ENCODE assay signal across 8 mouse cellular contexts in genomic region chr5:109844753-109845186, GRCm38 (mm10).
DNase-seq lines count a peak whose midpoint lies in the region; ATAC-seq lines count a peak whose summit lies in the region.

No protein-coding gene starts in this region.

- no peaks in the 10 kb centered on the region for H3K9me3 ChIP-seq in limb, embryonic 10.5 days (replicated peaks)
- 0 out of 2 replicates have a peak, but pooled peaks cover 5% of the 10 kb centered on the region for H3K9me3 ChIP-seq in midbrain, embryonic 10.5 days (replicated peaks)

- H3K4me1 ChIP-seq in limb, embryonic 10.5 days, result 0 out of 2 replicates have a peak, but pooled peaks cover 3% of the 10 kb centered on the region
- H3K4me1 ChIP-seq in midbrain, embryonic 10.5 days, result 0 out of 2 replicates have a peak, but pooled peaks cover 5% of the 10 kb centered on the region

- WGBS in limb, embryonic 10.5 days, result 5% methylated on average over 15 of the region's 15 CpGs
- WGBS in midbrain, embryonic 10.5 days, result 9% methylated on average over 15 of the region's 15 CpGs

- DNase-seq in right cerebral cortex, postnatal 10 days (ENCODE audit: low spot score in 2 of 2), result peak; percentile 20 to 22
- no peak for DNase-seq in right cerebral cortex, adult 18-20 months
- DNase-seq in heart, postnatal 36 days, result peak; percentile 9 to 18
- peak; percentile 60 for DNase-seq in limb, embryonic 10.5 days (ENCODE audit: low spot score)
- DNase-seq in midbrain, embryonic 10.5 days (ENCODE audit: low spot score), result peak; percentile 31
- DNase-seq in spleen, postnatal 14 days (ENCODE audit: low spot score in 2 of 2), result peak; percentile 12 to 23
- DNase-seq in cerebellum, adult 9-10 months, result no peak

- ATAC-seq in erythroblast, adult 5-6 weeks (replicated peaks; ENCODE audit: low FRiP score, poor library complexity, severe bottlenecking), result peak; percentile 69

- H3K4me3 ChIP-seq in limb, embryonic 10.5 days, result peak overlapping the region; percentile 54
- H3K4me3 ChIP-seq in midbrain, embryonic 10.5 days, result peak overlapping the region; percentile 55

- H3K36me3 ChIP-seq in limb, embryonic 10.5 days, result no peaks in the 10 kb centered on the region
- no peaks in the 10 kb centered on the region for H3K36me3 ChIP-seq in midbrain, embryonic 10.5 days

- H3K27me3 ChIP-seq in limb, embryonic 10.5 days (ENCODE audit: low read depth, poor library complexity, severe bottlenecking), result no peaks in the 10 kb centered on the region
- H3K27me3 ChIP-seq in midbrain, embryonic 10.5 days (ENCODE audit: low read depth, poor library complexity, severe bottlenecking), result no peaks in the 10 kb centered on the region

- peak overlapping the region; percentile 67 for H3K27ac ChIP-seq in limb, embryonic 10.5 days
- peak overlapping the region; percentile 70 for H3K27ac ChIP-seq in midbrain, embryonic 10.5 days (replicated peaks)

- intact Hi-C loops in heart, postnatal 36 days (cut with DNase I), result no loop called here

Comparison
In these comparisons a context has a peak if more than half of its experiments do, and no peak if none do; other contexts are left out.
1. DNase-seq: peak in right cerebral cortex, postnatal 10 days (2 of 2), heart, postnatal 36 days (2 of 2), limb, embryonic 10.5 days (single experiment), midbrain, embryonic 10.5 days (single experiment) and spleen, postnatal 14 days (2 of 2); none in right cerebral cortex, adult 18-20 months (single experiment) and cerebellum, adult 9-10 months (single experiment).